Mouse (Mus musculus) monocyte, adult 5-6 weeks (primary cell): ENCODE measurements around the gene Cdk13. TPM values are rescaled to one million over a fixed set of nuclear protein-coding genes. Genes with fewer than 3 reads are reported as not detected.

Source experiments
- ATAC-seq: fragments of 153-309, 156-312 bp; replicated peaks from 2 replicates; pipeline ENCODE4 v1.8.0; 2017; ENCODE audit warnings: mild to moderate bottlenecking; ENCODE audit not compliant: low TSS enrichment, insufficient number of reproducible peaks, severe bottlenecking, poor library complexity, low FRiP score
- total RNA-seq: library from RNA; stranded (forward); fragments of 200-1000, 200-491, 200-594 nt; gene quantifications from 3 replicates; pipeline ENCODE4 v1.2.3, GENCODE M21; 2017

Gene Cdk13
- total RNA-seq, 1 experiment from 2014 or later, result 114 TPM

GRCm38 (mm10) chr13:17775364-17775763 is 29.5 kb downstream of the Cdk13 start:
- ATAC-seq, result no peak

GRCm38 (mm10) chr13:17773112-17773511 is 31.8 kb downstream of the Cdk13 start:
- no peak for ATAC-seq

GRCm38 (mm10) chr13:17772574-17772973 is 32.3 kb downstream of the Cdk13 start:
- no peak for ATAC-seq

DNA sequence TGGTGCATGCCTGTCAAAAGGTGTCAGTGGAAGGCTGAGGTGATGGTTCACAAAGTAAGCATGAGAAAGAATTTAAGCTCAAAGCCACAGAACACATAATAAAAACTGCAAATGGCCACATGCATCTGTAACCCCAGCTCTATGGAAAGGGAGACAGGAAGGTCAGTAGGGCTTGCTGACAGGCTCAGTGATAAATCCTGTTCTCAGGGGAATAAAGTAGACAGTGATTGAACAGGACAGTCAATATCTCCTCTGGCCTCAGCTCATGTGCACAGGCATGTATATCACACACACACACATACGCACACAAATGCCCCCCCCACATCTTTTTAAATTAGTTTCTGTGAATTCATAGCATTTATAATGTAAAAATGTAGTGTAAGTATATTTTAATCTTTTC is 42.5 kb downstream of the Cdk13 start:
- no peak for ATAC-seq

DNA sequence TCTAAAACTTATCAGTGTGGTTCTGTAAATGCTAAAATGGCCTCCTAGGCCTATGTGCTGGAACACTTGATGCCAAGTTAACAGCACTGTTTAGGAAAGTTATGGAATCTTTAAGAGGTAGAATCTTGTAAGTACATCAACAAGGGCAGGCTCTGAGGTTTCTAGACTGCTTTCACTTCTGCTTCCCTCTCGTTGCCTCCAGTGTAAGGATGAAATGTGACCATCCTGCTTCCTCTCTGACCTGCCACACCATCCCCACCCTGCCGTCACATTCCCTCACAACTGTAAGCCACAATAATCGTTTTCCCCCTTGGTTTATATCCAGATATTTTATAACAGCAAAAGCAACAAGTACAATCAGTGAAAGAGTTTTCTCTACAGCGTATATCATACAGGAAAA is 49.9 kb downstream of the Cdk13 start:
- ATAC-seq, result peak; percentile 93

- ATAC-seq, result peak; percentile 75; the same call in 1 of the 2 replicates
Measured at GRCm38 (mm10) chr13:17728798-17729197, 76.1 kb downstream of the Cdk13 start.

GRCm38 (mm10) chr13:17727922-17728321 is 77.0 kb downstream of the Cdk13 start:
- no peak for ATAC-seq

DNA sequence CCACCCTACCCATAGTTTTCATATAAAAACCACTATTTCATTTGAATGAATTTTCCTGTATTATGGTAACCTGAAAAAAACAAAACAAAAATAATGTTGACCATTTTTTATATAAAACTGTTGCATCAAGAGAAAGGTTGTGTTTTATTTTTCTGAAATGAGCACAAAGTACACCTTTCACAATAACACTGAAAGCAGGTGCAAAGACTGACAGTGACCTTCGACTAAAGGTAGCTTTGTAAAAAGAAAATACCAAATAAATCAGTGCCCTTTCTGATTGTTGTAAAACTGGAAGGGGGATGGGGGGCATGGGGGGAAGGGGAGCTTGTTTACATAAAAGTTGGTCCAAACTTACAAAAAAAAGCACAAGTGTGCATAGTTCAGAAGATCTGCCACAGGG is 87.5 kb downstream of the Cdk13 start:
- ATAC-seq, result no peak

GRCm38 (mm10) chr13:17708784-17709311 is 96.0 kb downstream of the Cdk13 start:
- ATAC-seq, result no peak

DNA sequence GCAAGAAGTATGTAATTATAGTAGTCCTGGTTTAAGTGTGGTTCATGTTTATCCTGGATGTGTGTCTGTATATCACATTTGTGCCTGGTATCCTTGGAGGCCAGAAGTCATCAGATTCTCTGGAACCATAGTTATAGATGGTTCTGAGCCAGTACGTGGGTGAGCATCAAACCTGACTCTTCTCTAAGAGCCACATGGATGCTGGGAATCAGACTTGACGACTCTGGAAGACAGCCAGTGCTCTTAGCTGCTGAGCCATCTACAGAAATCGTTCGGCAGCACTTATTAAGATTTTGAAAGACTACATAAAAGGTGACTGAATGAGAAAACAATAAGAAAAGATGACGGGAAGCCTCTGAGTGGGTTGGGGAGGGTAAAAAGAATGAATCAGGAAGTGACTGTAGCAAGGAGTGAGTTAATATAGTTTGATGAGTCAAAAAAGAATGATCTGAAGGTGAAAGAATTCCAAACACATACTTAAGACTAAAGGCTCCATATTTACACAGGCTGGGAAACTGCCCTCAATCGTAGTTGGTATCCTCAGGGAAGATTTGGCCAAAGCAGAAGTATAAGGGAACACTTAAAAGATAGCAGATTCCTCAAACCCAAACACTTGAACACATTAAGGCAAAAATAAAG is 99.6 kb downstream of the Cdk13 start:
- ATAC-seq, result no peak

- ATAC-seq, result no peak
Measured at GRCm38 (mm10) chr13:17702311-17702710, 102.6 kb downstream of the Cdk13 start.

DNA sequence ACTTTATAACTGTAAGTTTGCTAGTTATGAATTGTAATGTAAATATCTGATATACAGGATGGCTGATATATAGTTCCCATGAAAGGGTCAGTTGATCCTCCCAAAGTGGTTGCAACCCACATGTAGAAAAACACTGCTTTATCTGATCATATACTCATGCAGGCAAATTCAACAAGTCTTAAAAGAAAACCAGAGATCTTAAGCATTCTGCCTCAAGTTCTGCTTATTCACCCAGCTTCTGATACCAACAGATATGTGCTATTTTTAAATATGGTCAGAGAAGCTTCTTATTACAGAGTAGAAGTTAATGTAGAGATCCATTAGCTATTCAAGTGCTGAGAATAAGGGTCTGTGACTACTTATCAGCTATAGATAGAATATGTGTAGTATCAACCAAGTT is 103.6 kb downstream of the Cdk13 start:
- ATAC-seq, result no peak

DNA sequence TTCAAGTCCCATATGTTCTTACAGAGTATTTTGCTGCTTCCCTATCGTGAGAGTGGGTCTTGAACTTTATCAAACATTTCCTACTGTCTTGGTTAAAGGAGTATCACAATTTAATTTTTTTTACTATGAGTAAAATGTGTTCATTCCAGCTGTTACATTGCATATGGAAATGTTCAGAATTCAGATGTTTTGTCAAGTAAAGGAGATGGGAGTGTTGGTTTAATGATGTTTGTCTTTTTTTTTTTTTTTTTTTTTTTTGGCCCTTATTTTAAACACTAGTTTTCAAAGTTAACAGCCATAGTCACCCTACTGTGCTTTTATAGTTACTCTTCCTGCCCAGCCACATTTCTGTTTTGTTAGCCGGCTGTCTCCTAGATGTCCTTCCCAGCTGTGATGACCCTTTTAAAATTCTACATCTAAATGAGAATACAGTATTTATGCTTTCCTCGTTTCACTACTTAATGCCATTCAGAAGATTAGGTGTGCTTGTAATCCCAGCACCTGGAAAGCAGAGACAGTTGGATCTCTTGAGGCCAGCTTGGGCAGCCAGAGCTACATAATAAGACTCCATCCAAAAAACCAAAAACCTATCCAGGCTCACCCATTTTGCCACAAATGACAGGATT is 104.7 kb downstream of the Cdk13 start:
- ATAC-seq, result no peak

DNA sequence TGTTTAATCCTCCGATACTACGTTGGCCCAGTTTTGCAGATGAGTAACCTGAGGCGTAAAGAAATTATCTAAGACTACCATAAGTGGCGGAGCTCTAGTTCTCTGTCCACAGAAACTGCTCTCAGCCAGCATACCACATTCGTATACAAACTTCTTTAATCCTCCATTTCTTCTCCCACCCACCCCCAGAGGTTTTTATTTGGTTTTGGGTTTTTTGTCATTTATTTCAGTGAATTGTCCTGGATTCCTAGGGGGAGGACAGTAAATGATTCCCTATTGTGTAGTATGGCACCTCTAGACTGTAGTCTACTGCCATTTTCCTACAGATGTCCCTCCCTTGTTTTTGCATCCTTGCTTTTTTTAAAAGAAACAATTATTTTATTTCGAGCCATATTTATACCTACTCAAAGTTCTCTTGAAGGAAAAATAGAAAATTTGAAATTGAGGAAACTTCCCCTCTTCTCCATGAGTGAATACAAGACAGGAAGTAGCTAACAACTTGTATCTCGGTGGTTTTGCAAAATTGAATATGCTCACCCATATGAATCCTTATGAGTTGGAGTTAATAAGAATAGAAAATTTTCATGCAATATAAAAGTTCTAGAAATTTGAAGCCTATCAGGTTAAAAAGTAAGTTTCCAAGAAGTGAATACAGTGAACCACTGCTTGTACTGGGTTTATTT is 108.9 kb downstream of the Cdk13 start:
- no peak for ATAC-seq

- ATAC-seq, result peak; percentile 97
Measured at GRCm38 (mm10) chr13:17694911-17695699, 109.8 kb downstream of the Cdk13 start, which contains the start of the genes Mplkip and Sugct. Mplkip (plus strand) TSS chr13:17695192. Sugct (minus strand) TSS chr13:17695553.

DNA sequence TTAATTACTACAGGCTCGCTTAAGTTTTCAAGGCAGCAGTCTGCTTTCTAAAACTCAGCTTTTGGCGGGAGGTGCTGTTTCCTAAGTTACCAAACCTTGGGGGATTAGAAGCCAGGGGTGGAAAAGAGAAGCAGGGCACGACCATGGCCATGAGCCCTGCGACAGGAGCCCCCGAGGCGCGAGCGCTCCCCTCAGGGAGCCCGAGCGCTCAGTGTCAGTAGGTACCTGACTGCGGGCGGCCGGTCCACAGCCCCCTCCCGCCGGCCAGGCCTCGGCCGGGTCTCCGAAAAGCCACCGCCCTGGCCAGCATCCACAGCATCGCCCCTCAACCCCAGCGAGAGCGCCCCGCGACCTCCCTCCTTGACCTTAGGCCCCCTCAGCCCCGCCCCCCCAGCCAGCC is 110.5 kb downstream of the Cdk13 start:
- ATAC-seq, result 0 out of 2 replicates have a peak, but pooled peaks have one; percentile 2

DNA sequence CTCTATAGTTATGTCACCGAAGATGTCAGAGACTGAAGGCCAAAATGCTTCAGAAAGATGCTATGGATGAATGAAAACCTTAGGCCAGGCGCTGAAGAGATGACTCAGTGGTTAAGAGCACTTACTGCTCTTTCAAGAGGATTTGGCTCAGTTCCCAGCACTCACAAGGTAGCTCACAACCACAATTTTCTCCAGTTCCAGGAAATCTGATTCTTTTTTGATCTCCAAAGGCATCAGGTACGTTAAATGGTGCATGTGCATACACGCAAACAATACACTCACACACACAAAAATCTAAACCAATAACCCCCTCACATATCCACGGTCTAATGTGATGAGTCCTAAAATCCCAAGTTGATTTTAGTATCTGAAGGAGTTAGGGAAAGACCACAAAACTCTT is 111.1 kb downstream of the Cdk13 start:
- no peak for ATAC-seq

DNA sequence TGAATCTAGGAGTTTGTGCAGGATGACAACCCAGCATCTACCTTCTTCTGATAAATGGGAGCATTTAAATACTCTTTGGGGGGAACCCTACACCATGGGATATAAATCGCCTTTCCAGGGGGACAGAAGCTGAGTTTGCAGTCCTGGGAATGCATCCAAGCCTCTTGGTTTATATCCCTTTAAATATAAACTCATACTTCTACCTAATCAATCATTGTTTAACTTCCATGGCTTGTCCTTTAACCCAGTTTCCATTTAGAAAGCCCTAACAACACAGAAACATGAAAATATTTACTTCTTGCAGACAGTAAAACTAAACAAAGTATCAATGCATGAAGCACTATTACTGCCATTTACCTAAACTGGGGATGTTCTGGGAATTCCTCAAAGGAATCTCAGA is 113.5 kb downstream of the Cdk13 start:
- ATAC-seq, result no peak

GRCm38 (mm10) chr13:17690686-17691085 is 114.2 kb downstream of the Cdk13 start:
- no peak for ATAC-seq
